ENCODE assay signal across 10 mouse cellular contexts in the genomic region with DNA sequence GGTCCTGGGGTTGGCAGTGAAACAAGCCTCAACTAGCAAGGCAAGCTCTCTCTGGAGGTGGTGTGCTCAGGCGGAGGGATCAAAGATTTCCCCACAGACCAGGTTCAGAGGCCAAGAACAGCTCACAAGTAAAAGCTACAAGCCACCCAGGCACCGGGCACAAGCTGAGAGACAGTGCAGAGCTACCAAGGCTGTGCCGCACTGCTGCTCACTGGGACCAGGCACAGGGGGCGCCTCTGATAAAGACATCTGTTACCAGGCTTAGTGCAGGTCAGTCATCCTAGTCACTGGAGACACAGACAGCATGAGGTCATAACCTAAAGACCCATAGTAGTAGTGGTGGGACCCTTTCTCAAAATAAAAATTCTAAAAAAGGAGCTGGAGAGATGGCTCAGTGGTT. TPM values are rescaled to one million over a fixed set of nuclear protein-coding genes. Genes with fewer than 3 reads are reported as not detected.
"Had no signal": no experiment of that assay in that cellular context is flagged by ENCODE, and none has a peak within 500 bp of the region (broad histone marks: within the 10 kb centered on the region; RNA-seq: fewer than 3 reads in every experiment).

No protein-coding gene starts in this region.

- H3K4me2 ChIP-seq: lung, embryonic 15.5 days; neural tube, embryonic 12.5 days had no signal

- H3K4me3 ChIP-seq: lung, embryonic 15.5 days; neural tube, embryonic 12.5 days had no signal

- H3K36me3 ChIP-seq: lung, embryonic 15.5 days; neural tube, embryonic 12.5 days had no signal

- H3K27ac ChIP-seq: kidney, postnatal 0 days; lung, embryonic 15.5 days; neural tube, embryonic 12.5 days had no signal

- H3K4me1 ChIP-seq: neural tube, embryonic 12.5 days had no signal

- H3K27me3 ChIP-seq: lung, embryonic 15.5 days; neural tube, embryonic 12.5 days had no signal

- H3K9ac ChIP-seq: lung, embryonic 15.5 days; neural tube, embryonic 12.5 days had no signal

- DNase-seq: kidney, adult 8-10 months; lung, postnatal 36 days; midbrain, embryonic 14.5 days; thymus, adult 18-20 months; thymus, postnatal 14 days had no signal

- ATAC-seq: intestine, postnatal 0 days had no signal

- H3K9me3 ChIP-seq: lung, embryonic 15.5 days had no signal

RNA-seq across cellular contexts. Expression of a gene that starts 31.4 kb away (rescaled TPM):
- polyA plus RNA-seq: stomach, embryonic 14.5 days had no signal
